20 mouse cellular contexts compared by ENCODE assay signal in genomic region chr3:115728211-115728610, GRCm38 (mm10).
"Had no signal": no experiment of that assay in that cellular context is flagged by ENCODE, and none has a peak within 500 bp of the region (broad histone marks: within the 10 kb centered on the region; RNA-seq: fewer than 3 reads in every experiment).

No protein-coding gene starts in this region.

- H3K36me3 ChIP-seq: lung, embryonic 15.5 days; midbrain, embryonic 13.5 days; midbrain, embryonic 15.5 days; neural tube, embryonic 13.5 days; neural tube, embryonic 15.5 days had no signal

- H3K27me3 ChIP-seq: lung, embryonic 15.5 days; midbrain, embryonic 13.5 days; midbrain, embryonic 15.5 days; neural tube, embryonic 13.5 days; neural tube, embryonic 15.5 days had no signal

- DNase-seq: liver, postnatal 0 days; lung, adult 2 months; lung, postnatal 14 days; lung, postnatal 36 days; retina, postnatal 1 day; right cerebral cortex, adult 18-20 months; right cerebral cortex, postnatal 25 days; right cerebral cortex, postnatal 4 days; spleen, adult 18-20 months; thymus, adult 2 months; thymus, postnatal 25 days; thymus, postnatal 4 days had no signal

- ATAC-seq: liver, postnatal 0 days; lung, postnatal 0 days; midbrain, embryonic 13.5 days; midbrain, embryonic 15.5 days had no signal

- H3K27ac ChIP-seq: lung, embryonic 15.5 days; macrophage; midbrain, embryonic 13.5 days; midbrain, embryonic 15.5 days; neural tube, embryonic 13.5 days; neural tube, embryonic 15.5 days had no signal

- H3K4me1 ChIP-seq: lung, embryonic 15.5 days; midbrain, embryonic 13.5 days; midbrain, embryonic 15.5 days; neural tube, embryonic 13.5 days; neural tube, embryonic 15.5 days had no signal

- H3K4me3 ChIP-seq: lung, embryonic 15.5 days; megakaryocyte, embryonic 14.5 days; midbrain, embryonic 13.5 days; midbrain, embryonic 15.5 days; neural tube, embryonic 13.5 days; neural tube, embryonic 15.5 days had no signal

- H3K9me3 ChIP-seq: lung, embryonic 15.5 days; megakaryocyte, embryonic 14.5 days; midbrain, embryonic 13.5 days; midbrain, embryonic 15.5 days; neural tube, embryonic 13.5 days; neural tube, embryonic 15.5 days had no signal
